Mouse (Mus musculus) olfactory bulb, adult 2 months (tissue): ENCODE results near the gene Nab1.

Experiments used
- CTCF ChIP-seq: fragments of 200-500 bp; IDR thresholded peaks from 2 replicates; pipeline ENCODE4 v1.5.1; 2012; ENCODE audit warnings: low read depth, mild to moderate bottlenecking, low read length, moderate library complexity; ENCODE audit not compliant: insufficient read depth
- POLR2A ChIP-seq: fragments of 200-500 bp; IDR thresholded peaks from 2 replicates; pipeline ENCODE4 v1.6.1; 2012; ENCODE audit warnings: mild to moderate bottlenecking, low read depth, low read length, moderate library complexity; ENCODE audit not compliant: insufficient read depth

DNA sequence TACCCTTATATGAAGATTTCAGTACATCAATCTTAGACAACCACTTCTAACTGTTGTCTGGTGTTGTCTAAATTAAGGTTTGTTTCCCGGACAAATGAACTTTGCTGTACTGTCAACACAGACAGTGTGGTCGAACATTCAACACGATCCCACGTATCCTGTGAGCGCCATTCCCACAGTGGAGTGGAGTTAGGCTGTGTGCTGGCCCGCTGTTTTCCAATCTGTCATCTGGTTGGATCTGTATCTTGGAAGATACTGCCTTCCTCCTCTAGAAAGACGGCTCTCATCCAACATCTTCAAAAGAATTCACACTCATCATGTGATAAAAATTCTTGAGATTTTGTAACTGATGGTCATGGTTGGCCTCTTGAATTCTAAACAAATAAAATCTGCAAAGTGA, 19.7 kb upstream of the Nab1 start:
- TF ChIP-seq POLR2A = no peak
- no peak for TF ChIP-seq CTCF
